Mouse (Mus musculus) thymus, postnatal 25 days (tissue): Measurements from ENCODE around the gene Sumf1.

Experiments
- DNase-seq: peaks from one replicate; pipeline ENCODE4 v3.0.0; 2022

Gene Sumf1

DNA sequence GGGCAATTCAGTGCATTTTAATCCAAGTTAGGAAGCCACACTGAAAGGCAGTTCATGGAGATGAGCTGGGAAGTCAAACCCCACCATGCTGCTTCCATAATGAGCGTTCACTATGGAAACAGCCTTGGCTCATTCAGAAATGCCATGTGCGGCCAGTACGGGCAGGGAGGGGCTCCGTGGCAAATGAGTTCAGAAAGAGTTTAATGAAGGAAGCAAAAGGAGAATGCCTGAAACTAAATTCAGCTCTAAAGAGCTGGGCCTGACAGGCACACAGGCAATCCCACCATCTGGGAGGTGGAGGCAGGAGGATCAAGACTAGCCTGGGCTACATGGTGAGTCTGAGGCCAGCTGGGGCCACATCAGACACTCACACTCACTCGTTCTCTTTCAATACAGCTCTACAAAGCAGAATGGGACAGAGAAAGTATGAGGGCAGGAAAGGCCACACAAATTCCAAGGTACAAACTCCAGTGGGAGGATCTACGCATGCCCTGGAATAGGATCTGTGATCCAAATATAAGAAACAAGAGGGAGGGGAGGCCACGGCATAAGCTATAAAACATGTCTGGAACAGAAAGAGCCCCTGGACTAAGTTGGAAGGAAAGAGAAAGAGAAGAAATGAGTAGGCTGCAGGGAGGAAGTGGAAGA is 39.3 kb downstream of the Sumf1 start:
- no peak for DNase-seq

GRCm38 (mm10) chr6:108145241-108145640 is 40.1 kb downstream of the Sumf1 start:
- DNase-seq, result no peak

DNA sequence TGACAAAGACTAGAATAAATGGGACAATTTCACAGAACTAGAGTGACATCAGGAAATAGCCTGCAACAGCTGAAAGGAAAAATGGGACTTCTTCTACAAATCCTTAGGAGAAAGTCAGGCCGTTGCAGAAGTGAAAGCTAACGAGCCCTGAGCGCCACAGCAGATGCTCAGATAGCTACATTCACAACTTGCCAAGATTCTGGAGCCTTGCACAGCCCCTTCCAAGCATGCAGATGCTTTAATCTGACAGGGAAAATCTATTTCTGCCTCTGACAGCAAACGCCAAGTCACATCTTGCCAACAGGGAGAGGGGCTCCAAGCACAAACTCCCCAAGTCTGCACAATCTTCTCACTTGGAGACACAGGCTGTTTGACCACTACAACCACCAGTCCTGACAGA is 42.6 kb downstream of the Sumf1 start:
- DNase-seq, result no peak

DNA sequence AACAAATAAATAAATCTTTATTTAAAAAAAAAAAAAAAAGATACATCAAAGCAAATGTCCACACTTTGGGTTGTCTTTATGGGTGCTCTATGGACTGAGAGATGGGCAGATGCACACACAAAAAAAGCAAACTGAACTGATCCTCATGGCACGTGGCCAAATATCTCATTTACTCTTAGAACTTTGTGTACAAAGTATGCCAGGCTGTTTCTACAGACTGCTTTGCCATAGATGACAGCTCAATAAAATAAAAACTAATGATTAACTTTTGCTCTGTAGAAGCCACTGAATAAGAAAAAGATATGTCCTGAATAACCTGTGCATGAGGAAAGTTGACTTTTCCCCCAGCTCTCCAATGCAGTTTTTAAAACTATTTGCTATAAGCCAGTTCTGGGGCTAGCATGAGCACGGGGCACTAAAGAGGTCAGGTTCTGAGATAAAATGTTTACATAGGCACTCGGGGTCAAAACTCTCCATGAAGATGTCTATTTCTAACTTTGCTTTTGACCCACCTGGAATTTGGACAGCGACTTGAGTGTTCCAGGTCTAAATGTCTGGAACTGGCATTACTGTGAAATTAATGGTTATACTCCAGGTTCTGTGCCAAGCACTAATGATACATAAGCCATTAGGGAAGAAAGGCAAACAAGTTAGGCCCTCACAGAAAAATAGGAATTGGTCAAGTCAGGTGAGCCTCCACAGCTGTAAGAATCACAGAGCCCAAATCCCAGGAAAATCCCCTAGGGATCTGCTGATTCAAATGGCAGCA is 44.5 kb downstream of the Sumf1 start:
- DNase-seq, result no peak

DNA sequence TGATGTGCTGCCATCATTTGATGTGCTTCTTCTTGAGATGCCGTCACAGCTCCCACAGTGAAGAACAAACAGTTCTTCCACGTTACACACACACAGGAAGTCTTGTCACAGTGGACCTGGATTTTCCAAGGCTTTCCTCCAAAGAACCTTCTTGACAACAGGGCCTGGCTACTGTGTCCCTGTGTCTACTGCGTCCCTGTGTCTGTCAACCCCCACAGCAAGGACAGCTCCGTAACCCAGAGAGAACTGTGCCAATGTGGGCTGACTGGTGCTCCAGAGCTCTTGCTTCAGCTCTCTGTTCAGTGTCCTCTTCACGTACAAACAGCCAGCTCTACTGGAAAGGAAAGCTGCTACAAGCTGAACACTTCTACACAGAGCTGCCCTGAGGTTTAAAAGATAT is 48.4 kb downstream of the Sumf1 start:
- DNase-seq, result no peak

- no peak for DNase-seq
These were observed 49.1 kb downstream of the Sumf1 start for GRCm38 (mm10) chr6:108136286-108136685.

DNA sequence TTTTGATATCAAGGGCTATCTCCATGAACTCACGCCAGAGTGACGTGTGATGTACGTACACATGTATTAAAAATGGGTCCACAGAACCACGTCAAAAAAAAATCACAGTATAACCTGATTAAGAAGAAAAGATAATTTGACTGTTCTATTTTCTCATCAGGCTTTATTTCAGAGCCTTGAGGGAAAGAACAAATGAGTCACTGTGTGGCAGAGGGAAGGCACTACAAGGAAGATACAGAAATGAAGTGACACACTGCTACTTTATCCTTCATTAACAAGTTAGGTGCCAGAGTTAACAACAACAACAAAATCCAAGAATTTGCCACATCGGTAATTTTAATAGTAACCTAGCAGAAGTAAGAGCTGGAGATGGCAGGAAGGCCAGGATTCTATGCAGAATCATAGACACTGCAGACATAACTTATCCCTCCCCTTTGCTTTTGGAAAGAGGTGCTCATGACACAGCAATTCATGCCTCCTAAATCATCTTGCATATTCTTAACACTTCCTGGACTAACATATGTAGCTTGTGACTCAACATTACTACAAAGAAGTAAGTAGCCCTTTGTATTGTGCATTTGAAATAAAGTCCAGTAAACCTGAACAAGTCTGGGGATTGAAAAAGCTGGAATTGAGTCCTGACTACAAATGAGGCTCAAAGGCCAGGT is 53.0 kb downstream of the Sumf1 start:
- no peak for DNase-seq

DNA sequence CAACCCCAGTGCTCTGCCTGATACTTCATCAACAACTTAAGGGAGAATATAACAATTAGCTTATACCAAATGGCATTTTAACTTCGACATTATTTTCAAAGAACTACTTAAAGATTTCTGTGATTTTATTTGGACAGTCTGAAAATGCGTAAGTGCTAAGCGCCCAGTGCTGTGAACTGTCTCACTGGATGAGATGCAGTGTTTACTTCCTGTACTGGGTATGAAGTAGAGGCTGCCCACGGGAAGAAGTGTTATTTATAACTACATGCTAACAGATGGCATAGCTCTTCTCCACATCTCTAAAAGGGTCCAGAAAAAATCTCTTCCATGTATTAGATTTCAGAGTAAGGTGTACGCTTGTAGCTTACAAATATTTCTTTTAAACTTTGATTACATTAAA is 54.7 kb downstream of the Sumf1 start:
- DNase-seq, result no peak

DNA sequence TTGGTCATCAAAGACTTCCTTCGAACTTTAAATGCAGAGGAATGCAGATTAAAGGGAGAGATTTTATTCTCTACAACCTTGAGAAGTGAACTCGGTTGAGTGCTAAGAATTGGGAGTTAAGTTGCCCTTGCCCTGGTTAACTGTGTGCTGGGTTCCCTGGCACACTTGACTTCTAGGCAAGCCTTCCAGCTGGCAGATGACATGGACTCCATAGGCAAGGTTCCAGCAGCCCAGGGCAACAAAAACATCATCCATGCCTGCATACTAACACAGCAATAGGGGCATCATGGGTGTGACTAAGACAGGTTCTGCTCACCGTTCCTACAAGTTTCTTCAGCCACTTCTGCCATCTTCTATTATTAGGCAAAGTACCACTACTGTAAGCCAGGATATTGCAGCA is 58.8 kb downstream of the Sumf1 start:
- no peak for DNase-seq

- no peak for DNase-seq
These were observed 59.9 kb downstream of the Sumf1 start for GRCm38 (mm10) chr6:108125474-108125873.

DNA sequence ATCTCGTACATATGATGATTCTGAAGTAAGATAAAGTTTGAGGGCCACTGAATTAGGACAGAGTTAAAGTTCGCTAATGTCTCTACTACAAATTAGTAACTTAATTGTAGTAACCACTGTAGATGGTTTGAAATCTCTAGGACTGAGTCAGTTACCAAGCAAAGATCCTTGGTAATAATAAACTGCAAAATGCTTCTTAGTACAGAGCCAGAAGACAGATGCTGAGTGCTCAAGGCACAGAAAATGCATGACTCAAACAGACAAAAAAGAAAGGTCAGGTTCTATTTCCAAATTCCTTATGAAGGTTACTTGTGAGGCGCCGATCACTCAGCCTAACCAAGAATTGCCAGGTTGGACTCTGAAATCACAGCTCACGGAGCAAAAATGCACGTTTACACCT is 67.5 kb downstream of the Sumf1 start:
- DNase-seq, result no peak

GRCm38 (mm10) chr6:108114971-108115370 is 70.4 kb downstream of the Sumf1 start:
- no peak for DNase-seq

- no peak for DNase-seq
These were observed 73.7 kb downstream of the Sumf1 start for GRCm38 (mm10) chr6:108111693-108112092.

DNA sequence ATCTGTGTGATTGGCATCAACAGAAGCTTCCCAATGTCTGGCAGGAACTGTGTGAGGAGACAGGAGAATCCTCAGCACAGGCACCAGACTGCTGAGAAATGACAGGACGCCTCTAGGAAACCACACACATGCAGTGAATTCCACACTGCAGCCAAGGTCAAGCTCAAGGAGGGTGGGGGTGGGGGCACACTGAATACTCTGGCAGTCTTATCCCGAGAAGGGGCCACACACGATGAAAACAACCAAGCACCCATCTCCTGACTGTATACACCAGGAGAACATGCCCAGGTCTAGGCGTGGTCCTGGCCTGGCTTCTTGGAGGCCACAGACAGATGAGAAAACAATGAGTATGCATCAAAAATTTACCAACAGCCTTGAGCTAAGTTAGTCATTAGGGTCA is 75.0 kb downstream of the Sumf1 start:
- no peak for DNase-seq

- no peak for DNase-seq
These were observed 78.0 kb downstream of the Sumf1 start for GRCm38 (mm10) chr6:108107376-108107775.

DNA sequence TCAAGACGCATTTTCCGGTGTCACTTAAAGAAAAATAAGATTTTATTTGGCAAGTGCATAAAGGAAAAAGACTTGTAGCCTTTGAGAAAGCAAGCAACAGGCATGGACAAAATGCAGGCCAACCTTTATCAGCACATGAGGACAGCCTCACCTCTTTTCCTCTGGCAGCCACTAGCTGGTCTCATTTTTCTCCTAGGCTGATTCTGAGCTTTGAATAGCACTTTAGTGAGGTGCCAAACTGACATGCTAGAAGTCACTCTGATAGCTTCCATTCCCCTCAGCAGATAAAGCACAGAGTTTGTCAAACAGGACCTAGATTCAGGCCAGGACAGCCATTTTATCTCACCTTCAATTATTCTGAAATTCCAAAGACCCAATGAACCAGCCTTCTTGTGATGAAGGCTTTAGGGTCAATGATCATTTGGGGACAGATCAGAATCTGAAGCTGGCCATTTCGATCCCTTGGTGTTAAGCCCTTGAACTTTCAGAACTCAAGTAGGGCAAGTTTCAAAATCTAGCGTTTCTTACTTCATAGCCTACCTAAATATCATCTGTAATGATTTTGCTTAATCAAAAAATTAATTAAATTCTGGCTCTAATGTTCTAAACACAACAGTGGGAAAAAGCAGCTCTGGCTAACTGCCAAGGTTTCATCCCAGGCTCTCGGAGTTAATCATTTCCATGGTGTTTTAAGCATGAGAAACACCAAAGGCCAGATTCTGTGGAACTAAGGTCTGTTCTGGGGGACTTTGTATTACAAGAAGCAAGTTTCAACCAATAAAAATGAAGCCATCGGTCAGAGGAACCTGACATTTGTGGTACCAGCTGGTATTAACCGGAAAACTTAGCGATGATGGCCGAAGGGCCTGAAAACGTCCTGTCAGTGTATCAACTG is 83.2 kb downstream of the Sumf1 start:
- DNase-seq, result no peak

DNA sequence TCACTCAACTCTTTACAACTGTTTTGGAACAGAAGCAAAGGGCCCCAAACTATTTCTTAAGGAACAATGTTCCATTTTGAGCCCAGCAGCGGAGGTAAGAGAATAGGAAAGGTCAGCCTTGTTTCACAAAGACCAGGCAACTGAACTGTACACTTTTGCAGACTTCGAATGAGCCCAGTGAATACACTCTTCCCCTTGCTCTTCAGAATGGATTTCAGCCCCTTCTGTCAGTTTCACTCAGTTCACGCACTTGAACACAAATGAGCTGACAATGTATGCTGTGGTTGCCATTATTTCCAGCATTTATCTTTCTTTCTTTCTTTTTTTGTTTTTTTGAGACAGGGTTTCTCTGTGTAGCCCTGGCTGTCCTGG is 86.5 kb downstream of the Sumf1 start:
- DNase-seq, result no peak

- DNase-seq, result peak; percentile 50
These were observed 87.1 kb downstream of the Sumf1 start for GRCm38 (mm10) chr6:108098171-108098845.

DNA sequence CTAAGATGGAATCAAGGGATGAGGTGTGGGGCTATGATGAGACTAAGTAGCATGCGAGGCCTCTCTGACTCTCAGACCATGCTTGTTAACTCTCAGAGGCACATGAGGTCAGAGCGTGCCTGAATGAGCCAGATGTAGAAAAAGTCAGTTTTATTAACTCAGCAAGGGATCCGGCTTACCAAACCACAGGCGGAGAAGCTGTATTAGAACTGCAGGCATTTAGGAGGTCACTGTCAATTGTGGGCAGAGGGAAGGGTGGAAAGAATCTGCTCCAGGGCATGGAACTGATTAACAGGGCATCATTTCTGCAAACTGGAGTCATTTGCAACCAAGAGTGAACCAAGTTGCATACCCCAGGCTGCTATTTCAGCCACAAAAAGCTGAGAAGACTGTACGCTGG is 89.9 kb downstream of the Sumf1 start:
- no peak for DNase-seq

DNA sequence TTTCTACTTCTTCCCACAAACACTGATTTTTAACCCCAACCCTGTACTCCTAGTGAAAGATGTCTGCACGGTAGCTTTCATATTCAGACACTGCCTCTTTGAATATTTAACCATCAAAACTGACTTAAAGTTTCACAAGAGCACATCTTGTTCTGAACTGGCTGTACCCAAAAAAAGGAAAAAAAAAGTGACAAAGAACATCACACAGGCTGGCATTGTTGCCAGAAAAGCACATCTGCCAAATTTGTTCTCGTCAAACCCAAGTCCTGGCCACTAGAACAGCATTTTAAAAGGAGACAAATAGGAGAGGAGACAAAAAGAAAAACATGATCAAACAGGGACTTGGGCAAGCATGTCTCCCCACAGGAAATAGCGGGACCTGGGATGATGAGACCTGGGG is 91.9 kb downstream of the Sumf1 start:
- DNase-seq, result no peak

- DNase-seq, result no peak
These were observed 92.7 kb downstream of the Sumf1 start for GRCm38 (mm10) chr6:108092646-108093045.

DNA sequence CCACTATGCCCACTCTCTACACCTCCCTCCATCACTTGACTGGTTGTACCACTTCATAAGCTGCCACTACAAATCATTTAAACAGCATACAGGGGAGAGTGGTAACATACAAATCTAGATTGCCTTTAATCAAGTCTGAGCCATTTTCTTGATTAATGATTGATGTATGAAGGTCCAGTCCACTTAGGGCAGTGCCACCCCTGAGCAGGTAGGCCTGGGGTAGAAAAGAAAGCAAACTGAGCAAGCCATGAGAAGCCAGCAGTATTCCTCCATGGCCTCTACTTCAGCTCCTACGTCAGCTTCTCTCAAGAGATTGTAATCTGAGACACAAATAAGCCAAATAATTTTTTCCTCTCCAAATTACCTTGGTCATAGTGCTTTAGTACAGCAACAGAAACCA is 94.1 kb downstream of the Sumf1 start:
- no peak for DNase-seq

GRCm38 (mm10) chr6:108075857-108076256 is 109.5 kb downstream of the Sumf1 start:
- DNase-seq, result no peak
